In genomic region chr5:85756716-85757115, GRCm38 (mm10) we compare ENCODE assay signal across 21 mouse cellular contexts.
DNase-seq lines count a peak whose midpoint lies in the region; ATAC-seq lines count a peak whose summit lies in the region.
"Had no signal": no experiment of that assay in that cellular context is flagged by ENCODE, and none has a peak within 500 bp of the region (broad histone marks: within the 10 kb centered on the region; RNA-seq: fewer than 3 reads in every experiment).

No protein-coding gene starts in this region.

- H3K36me3 ChIP-seq in hindbrain, embryonic 15.5 days = no peaks in the 10 kb centered on the region
- no peaks in the 10 kb centered on the region for H3K36me3 ChIP-seq in hindbrain, embryonic 14.5 days (replicated peaks; ENCODE audit: control insufficient read depth, insufficient read depth)
- H3K36me3 ChIP-seq: embryonic facial prominence, embryonic 10.5 days; intestine, embryonic 15.5 days; limb, embryonic 12.5 days; liver, embryonic 12.5 days had no signal

- H3K9me3 ChIP-seq in hindbrain, embryonic 15.5 days = no peaks in the 10 kb centered on the region
- no peaks in the 10 kb centered on the region for H3K9me3 ChIP-seq in hindbrain, embryonic 14.5 days (ENCODE audit: control insufficient read depth, low read length)
- H3K9me3 ChIP-seq: embryonic facial prominence, embryonic 10.5 days; intestine, embryonic 15.5 days; limb, embryonic 12.5 days had no signal

- H3K9ac ChIP-seq in hindbrain, embryonic 15.5 days = no peak overlapping the region
- no peak overlapping the region for H3K9ac ChIP-seq in hindbrain, embryonic 14.5 days
- H3K9ac ChIP-seq: intestine, embryonic 15.5 days; limb, embryonic 12.5 days; liver, embryonic 12.5 days had no signal

- ATAC-seq in hindbrain, embryonic 15.5 days (ENCODE audit: low FRiP score, low read depth) = 0 out of 2 replicates have a peak, but pooled peaks have one; percentile 48
- no peak for ATAC-seq in hindbrain, embryonic 14.5 days (ENCODE audit: low FRiP score)
- ATAC-seq: intestine, embryonic 15.5 days; liver, embryonic 12.5 days had no signal

- no peaks in the 10 kb centered on the region for H3K27me3 ChIP-seq in hindbrain, embryonic 15.5 days
- H3K27me3 ChIP-seq in hindbrain, embryonic 14.5 days (ENCODE audit: control insufficient read depth, insufficient read depth, low read length) = no peaks in the 10 kb centered on the region
- H3K27me3 ChIP-seq: intestine, embryonic 15.5 days; limb, embryonic 12.5 days; liver, embryonic 12.5 days; megakaryocyte, embryonic 14.5 days had no signal

- DNase-seq in cerebellum, postnatal 10 days = peak; percentile 63 to 73
- DNase-seq in cerebellum, postnatal 4 days (ENCODE audit: low spot score in 2 of 2) = no peak
- no peak for DNase-seq in hindbrain, embryonic 14.5 days (ENCODE audit: low spot score)
- peak; percentile 7 for DNase-seq in retina, postnatal 1 day
- no peak for DNase-seq in retina, embryonic 14.5 days (ENCODE audit: low spot score)
- no peak for DNase-seq in urinary bladder, postnatal 10 days (ENCODE audit: low spot score)
- DNase-seq: gastrocnemius, postnatal 25 days; heart, adult 2 months; heart, postnatal 36 days; kidney, adult 9 months; kidney, postnatal 25 days; lung, adult 2 months; right cerebral cortex, postnatal 4 days had no signal

- H3K27ac ChIP-seq in hindbrain, embryonic 15.5 days (replicated peaks) = no peak overlapping the region
- no peak overlapping the region for H3K27ac ChIP-seq in hindbrain, embryonic 14.5 days
- H3K27ac ChIP-seq: embryonic facial prominence, embryonic 10.5 days; heart, adult 2 months; intestine, embryonic 15.5 days; left cerebral cortex, adult 2 months; limb, embryonic 12.5 days; liver, embryonic 12.5 days; stomach, postnatal 0 days had no signal

- H3K4me3 ChIP-seq in hindbrain, embryonic 15.5 days = no peak overlapping the region
- H3K4me3 ChIP-seq in hindbrain, embryonic 14.5 days (replicated peaks; ENCODE audit: low read length) = no peak overlapping the region
- H3K4me3 ChIP-seq: embryonic facial prominence, embryonic 10.5 days; heart, adult 2 months; intestine, embryonic 15.5 days; left cerebral cortex, adult 2 months; limb, embryonic 12.5 days; liver, embryonic 12.5 days; megakaryocyte, embryonic 14.5 days had no signal

- no peaks in the 10 kb centered on the region for H3K4me1 ChIP-seq in hindbrain, embryonic 15.5 days (replicated peaks)
- 0 out of 2 replicates have a peak, but pooled peaks cover 6% of the 10 kb centered on the region for H3K4me1 ChIP-seq in hindbrain, embryonic 14.5 days (replicated peaks; ENCODE audit: control insufficient read depth, insufficient read depth, low read length)
- H3K4me1 ChIP-seq: embryonic facial prominence, embryonic 10.5 days; intestine, embryonic 15.5 days; limb, embryonic 12.5 days; liver, embryonic 12.5 days; megakaryocyte, embryonic 14.5 days had no signal

- H3K4me2 ChIP-seq in hindbrain, embryonic 15.5 days = no peak overlapping the region
- no peak overlapping the region for H3K4me2 ChIP-seq in hindbrain, embryonic 14.5 days (replicated peaks)
- H3K4me2 ChIP-seq: intestine, embryonic 15.5 days; limb, embryonic 12.5 days; liver, embryonic 12.5 days had no signal

- WGBS in hindbrain, embryonic 15.5 days = 70% methylated on average over 8 of the region's 8 CpGs
- WGBS in hindbrain, embryonic 14.5 days = 72% methylated on average over 8 of the region's 8 CpGs

Comparison
In these comparisons a context has a peak if more than half of its experiments do, and no peak if none do; other contexts are left out.
1. DNase-seq: peak in cerebellum, postnatal 10 days (2 of 2) and retina, postnatal 1 day (single experiment); none in cerebellum, postnatal 4 days (0 of 2), hindbrain, embryonic 14.5 days (single experiment), retina, embryonic 14.5 days (single experiment) and urinary bladder, postnatal 10 days (single experiment).